Mouse (Mus musculus) embryo, embryonic 10.5 days (tissue): ENCODE data around the gene Lrp5.

Experiments
- DNase-seq: peaks from one replicate; pipeline ENCODE4 v3.0.0-alpha.2; 2015; ENCODE audit warnings: low spot score

Lrp5 gene

DNA sequence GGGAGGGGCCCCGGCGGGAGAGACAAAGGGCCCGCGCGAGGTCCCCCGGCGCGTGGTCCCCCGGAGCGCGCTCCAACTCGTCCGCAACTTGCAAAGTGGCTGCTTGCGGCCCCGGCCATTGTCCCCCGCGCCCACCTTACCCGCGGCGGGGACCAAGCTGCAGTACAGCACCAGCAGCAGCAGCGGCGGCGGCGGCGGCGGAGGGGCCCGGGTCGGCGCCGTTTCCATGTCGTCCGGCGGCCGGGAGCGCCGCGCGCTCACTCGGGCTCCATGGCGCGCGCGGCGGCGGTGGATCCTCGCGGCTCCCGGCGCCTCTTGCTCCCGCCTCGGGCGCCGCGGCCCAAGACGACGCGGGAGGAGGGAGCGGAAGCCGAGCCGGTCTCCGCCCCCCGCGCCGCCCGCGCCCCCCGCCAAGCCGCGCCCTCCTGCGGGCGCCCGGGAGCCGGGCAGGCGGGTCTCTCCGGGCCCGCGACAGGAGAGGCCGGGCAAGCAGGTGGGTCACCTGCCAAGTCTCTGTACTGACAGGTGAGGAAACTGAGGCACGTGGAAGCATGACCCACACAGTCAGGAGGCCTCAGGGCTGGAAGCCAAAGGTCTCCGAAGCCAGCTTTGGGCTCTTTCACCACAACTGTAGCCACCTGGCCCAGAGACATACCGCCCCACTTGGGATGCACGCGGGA, at the start of gene Lrp5:
Gene Lrp5, minus strand, starts transcription at position 350 of the 680 bp plus-strand sequence.
- DNase-seq, result peak; percentile 60

DNA sequence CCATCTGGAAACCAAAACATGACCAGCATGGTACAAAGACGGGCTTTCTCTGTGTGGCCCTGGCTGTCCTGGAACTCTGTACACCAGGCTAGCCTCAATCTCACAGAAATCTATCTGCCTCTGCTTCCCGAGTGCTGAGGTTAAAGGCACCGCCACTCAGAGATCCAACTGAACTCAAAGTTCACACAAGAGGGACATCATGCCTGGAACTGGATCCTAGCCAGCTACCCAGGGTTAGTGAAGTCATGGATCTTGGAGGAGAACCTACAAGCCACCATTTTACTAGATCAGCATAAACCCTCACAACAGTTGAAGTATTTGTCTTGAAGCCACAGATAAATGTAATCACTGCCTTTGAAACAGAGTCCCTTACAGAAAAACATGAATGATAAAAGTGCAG, 49.6 kb upstream of the Lrp5 start:
- DNase-seq, result no peak

DNA sequence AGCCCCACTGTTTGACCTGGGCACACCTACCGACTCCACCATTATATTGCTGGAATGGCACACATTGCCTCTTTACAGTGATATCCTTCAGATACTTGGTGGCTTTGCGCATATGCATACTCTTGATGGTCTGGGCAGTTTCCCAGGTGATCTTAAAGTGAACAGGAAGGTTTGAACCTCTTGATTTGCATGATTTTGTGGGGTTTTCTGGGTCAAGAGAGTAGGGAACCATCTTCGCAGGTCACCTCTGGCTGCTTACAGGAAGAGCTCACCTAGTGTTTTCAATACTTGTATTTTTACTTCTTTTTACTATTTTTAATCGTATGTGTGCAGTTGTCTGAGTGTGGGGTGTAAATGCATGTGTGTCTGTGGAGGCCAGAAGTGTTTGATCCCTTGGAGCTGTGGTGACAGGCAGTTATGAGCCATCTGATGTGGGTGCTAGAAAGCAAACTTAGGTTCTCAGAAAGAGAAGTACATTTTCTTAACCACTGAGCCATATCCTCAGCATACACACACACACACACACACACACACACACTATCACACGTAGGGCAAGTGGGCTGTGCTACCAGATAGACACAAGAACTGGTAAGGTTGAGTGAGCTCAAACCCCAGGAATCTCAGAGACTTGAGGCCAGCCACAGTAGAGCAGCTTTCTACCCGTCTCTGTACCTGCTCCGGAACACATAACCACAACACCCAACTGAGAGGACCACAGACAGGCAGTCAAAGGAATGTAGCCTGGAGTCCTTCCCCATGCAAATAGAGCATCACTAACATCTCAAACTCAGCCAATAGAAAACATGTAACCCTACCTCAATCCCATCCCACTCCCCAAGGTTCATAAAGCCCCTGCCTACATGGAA, 44.6 kb upstream of the Lrp5 start:
- DNase-seq, result no peak

DNA sequence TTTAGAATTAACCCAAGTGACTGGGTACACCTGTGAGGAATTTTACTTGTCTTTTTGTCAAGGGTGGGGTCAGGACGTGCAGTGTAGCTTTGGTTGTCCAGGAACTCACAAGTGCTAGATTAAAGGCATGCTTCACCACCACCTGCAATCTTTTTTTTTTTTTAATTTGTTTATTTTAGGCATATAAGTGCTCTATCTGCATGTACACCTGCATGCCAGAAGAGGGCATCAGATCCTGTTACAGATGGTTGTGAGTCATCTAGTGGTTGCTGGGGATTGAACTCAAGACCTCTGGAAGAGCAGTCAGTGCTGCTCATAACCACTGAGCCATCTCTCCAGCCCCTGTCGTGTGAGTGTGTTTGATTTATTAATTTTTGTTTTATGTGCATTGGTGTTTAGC, 42.5 kb upstream of the Lrp5 start:
- no peak for DNase-seq

DNA sequence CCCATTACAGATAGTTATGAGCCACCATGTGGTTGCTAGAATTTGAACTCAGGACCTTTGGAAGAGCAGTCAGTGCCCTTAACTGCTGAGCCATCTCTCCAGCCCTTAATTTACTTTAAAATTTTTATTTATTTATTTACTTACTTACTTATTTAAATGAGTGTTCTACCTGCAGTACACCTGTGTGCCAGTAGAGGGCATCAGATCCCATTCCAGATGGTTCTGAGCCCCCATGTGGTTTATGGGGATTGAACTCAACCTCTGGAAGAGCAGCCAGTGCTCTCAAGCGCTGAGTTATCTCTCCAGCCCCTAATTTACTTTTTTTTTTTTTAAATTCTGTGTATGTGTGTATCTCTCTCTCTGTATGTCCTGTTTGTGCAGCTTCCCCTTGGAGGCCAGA, 38.4 kb upstream of the Lrp5 start:
- peak; percentile 84 for DNase-seq

DNA sequence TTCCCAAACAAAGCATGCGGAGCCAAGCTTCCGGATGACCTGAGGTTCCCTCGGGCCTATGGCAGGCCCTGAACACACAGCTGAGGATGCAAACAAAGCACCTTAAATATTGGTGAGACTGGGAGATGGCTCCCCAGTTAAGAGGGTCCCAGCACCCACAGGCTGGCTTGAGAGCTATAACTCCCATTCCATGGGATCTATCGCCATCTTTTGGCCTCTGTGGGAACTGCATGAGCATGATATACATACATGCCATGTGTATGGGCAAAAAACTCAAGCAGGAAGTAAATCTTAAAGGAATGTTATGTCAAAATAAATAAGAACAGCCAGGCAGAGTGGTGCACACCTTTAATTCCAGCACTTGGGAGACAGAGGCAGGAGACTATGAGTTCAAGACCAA, 37.5 kb upstream of the Lrp5 start:
- DNase-seq, result peak; percentile 63

DNA sequence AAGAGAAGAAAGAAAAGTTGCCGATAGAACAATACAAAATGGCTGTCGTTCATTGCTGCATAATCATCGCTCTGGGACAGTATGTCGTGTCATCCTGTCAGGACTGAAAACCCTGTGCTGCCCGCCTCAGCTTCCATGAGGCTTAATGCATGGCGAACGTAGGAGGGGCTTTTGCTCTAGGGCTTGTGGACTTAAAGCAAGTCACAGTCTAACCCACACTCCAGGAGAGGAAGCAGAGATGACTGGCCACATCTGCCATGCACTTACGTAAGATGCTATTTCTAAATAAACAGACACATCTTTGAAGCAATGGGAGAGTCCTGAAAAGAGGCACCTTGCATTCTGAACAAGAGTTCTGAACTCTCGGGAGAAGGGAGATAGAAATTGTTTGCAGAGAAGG, 36.8 kb upstream of the Lrp5 start:
- DNase-seq, result no peak

DNA sequence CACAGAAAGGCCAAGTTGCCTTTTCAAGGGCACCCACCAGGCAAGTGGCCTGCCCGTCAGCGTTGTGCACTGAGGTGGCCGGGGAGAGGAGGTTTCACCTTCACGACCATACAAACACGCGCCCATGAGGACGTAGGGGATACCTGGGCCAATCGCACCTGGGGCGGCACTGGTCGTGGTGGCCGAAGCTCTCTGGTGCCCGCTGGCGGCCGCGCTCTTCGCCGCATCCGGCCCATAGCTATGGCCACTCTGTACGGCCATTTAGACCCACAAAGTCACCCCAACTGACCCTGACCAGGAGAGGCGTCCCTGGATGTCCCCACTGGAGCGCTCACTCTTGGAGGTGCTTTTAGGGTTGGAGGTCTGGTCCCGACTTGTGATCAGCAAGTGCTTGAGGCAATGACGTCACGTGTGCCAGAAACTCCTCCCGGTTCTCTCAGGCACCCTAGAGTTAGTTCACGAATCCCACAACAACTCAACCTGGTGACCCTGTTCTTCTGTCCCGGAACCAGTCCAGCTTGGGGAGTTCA, 33.1 kb upstream of the Lrp5 start:
- peak; percentile 65 for DNase-seq

DNA sequence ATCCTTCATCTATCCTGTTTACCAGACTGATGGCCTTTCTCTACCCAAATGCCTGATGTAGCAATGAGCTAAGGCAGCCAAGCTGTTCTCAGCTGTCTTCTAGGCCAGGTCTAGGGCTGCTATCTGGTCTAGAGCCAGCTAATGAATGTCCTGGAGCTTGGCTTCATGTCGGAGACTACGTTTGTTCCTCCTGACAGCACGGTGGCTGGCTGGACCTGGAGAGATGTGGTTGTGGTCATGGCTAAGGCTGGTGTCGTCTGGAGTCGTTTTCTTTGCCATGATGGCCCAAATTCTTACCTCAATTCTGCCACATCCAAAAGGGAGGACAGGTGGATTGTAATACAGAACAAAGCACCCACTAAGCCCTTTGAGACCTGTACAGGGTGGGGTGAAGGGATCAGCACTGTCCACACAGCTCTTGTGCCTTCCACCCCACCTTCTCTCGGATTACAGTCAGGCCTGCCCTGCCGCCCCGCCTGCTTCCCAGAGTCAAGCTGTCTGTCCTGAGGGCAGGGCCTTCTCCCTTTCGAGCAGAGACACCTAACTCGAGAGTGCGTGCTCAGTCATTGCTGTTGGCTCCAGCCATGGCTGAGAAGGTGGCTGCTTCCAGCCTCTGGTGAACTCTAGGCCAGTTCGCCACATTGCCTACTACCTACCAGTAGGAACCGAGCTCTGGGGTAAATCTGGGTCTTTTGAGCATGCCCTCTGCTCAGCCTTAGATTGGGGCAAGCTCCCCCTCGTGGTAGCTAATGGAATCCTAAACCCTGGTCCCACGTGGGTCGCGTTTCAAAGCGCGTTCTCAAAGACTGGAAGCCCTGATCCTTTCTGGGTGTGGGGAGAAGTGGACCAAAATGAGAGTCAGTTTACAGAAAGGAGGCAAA, 32.4 kb upstream of the Lrp5 start:
- DNase-seq, result peak; percentile 81

DNA sequence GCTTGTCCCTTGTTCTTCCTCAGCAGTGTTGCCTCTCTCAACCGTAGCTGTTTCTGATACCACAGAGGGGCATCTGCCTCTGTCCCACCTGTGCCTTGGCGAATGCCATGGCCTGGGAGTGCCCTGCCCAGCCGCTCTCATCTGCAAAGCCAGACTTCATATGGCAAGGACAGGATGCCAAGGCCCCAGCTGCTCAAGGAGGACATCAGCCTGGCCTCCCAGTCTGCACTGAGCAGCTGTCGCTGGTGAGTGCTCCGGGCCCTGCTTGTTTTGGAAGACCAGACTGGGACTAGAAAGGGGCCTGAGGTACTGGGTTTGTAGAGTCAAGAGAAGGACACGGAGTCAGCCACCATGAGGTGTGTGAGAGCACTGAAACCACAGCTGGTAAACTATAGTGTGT, 28.0 kb upstream of the Lrp5 start:
- no peak for DNase-seq

DNA sequence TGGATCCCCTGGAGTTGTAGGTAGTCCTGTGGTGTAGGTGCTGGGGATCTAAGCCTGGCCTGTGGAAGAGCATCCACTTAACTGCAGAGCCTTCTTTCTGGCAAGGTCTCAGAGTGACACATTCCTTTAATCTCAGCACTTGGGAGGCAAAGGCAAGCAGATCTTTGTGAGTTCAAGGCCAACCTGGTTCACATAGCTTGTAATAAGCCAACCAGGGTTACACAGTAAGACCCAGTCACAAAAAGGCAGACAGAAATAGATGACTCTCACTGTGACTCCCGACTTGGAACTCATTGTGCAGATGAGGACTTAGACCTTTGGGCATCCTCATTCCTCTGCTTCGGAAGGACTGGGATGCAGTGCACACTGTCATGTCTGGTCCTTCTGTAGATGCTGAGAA, 24.1 kb upstream of the Lrp5 start:
- no peak for DNase-seq

DNA sequence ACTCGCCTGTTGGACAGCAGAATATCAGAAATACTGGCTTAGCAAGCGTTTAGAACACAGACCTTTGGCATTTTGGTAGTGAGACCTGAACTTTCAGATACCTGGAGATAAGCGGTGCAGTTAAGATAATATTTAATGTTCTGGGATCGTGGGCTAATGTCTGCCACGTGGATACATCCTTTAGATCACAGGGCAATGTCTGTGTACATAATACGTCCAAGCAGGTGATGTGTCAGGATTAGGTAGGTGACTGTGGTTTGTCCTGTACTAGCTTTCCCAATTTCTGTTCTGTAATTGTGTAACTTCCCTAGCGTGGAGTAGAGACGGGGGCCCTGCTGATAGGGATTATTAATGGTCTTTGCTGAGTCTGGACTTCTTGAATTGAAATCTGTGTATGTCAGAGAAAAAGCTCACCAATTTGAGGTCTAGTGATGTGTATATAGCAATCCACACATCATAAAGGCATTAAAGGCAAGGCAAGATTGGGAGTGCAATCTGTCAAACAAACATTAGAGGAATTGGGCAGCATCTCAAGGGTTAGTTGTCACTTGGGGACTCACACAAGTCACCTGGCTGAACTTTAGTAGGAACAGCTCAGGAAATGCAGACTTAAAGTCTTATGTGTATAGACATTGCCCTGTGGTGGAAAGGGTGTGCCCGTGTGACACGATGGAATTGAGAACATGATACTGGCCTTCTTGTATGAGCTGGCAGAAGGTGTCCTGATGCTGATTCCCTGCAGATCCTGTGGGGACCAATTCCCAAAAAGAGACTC, 22.8 kb upstream of the Lrp5 start:
- no peak for DNase-seq

DNA sequence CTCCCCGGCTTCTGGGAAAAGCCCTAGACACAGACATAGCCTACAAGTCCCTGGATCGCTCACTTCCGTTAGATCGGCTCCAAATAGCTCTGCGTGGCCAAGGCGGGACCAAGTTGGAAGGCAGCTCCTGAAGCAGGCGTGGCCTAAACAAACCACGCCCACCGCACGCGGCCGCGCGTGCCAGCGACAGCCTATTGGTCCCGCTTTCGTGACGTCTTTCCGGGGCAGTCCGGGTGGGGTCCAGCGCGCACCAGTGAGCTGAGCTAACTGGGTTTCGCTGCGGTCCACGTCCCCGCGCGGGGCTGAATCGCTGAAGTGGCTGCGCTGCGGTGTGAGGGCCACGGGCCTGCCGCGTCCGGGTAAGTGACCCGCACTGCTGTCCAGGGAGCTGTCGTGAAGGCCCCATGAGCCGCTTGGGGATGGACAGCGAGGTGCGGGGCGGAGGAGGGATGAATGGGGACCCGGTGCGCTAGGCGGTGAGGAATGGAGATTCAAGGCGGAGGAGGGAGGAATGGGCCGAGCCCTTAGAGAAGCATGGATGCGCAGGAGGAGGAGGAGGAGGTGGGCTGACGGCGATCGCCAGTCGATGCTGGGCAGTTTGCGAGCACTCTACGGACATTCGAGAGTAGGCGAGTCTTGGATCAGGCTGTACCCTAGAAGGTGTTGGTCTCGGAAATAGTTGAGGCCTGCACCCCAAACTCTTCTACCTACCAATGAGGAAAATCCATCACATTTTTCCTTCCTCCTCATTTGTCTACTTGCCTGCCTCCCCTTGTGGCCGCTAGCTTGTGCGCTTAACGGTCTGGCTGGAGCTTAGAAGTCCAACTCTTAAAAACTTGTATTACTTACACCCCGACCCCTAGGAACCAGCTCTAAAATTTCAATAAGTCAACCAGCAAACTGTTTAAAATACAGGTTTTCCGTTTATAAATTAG, 22.0 kb upstream of the Lrp5 start, which contains the start of gene 1810055G02Rik:
Gene 1810055G02Rik, plus strand, starts transcription at position 216 of the 935 bp plus-strand sequence.
- peak; percentile 97 for DNase-seq

DNA sequence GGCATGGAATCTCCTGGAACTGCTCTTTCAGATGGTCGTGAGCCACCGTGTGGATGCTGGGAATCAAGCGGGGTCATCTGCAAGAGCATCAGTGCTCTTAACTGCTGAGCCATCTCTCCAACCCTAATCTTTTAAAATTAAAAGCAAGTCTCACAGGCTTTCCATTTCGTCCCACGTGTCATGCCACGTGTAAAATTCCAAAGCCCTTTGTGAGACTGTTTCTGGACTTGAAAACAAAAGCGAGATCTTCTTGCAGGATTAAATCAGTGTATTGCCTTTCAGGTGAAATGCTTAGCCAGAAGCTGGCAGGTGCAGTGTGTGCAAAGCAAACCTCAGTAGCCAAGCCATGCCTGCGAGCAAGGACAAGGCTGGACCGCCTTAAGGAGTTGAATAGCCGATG, 21.2 kb upstream of the Lrp5 start:
- DNase-seq, result no peak

DNA sequence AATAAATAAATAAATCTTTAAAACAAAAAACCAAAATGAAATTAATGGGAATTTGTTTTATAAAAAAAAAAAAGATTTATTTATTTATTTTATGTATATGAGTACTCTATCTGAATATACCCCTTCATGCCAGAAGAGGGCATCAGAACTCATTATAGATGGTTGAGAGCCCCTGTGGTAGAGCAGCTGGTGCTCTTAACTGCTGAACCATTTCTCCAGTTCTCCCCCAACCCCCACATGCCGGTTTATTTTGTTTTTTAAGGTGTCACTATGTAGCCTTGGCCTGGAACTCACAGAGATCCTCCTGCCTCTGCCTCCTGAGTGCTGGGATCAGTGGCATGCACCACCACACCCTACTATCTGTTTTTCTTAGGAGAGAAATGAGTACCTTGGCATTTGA, 19.9 kb upstream of the Lrp5 start:
- no peak for DNase-seq

DNA sequence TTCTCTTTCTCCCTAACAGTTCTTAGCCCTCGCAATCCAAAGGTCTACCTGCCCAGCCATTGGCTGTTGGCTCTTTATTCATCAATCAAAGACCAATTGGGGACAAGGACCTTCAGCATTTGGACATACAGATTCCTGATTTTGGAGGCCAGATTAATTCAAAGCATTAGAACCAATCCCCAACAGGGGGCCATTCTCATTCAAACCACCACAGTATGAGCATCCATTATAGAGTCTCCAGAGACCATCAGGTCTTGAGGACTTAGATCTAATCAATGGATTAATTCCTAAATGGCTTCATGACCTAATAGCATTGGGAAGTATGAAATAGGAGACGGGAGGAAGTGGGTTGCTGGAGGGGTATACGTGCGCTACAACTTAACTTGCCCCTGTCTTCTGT, 16.1 kb upstream of the Lrp5 start:
- DNase-seq, result no peak

DNA sequence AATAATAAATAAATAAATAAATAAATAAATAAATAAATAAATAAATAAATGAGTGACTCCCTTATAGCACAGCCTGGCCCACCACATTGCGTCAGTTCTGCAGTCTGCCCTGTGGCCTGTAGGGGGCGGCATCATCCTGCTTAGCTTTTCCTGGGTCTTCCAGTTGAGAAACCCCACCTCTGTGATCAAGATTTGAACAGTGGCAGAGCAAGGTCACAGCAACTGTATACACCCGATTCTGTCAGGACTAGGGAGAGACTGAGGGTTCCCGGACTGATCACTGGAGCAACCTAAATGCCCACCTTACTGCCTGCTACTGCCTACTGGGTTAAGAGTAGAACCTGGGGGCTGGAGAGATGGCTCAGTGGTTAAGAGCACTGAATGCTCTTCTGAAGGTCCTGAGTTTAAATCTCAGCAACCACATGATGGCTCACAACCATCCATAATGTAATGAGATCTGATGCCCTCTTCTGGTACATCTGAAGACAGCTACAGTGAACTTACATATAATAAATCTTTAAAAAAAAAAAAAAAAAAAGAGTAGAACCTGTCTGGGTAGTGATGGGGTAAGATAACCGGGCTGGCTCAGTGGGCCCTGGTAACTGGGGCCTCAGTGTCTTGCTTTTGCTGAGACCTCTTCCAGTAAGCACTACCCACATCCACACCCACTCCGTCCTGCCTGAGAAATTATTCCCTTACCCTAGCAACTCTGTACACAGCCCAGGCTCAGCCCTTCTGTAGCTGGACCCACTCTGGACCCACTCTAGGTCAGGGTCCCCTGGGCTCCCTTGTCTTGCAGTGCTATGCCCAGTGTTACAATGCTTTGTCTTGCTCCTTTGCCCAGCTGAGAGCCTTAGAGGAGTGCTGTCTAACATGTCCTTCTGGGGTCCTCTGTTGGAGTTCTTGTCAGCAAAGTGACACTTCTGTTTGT, 13.4 kb upstream of the Lrp5 start:
- DNase-seq, result peak; percentile 89

DNA sequence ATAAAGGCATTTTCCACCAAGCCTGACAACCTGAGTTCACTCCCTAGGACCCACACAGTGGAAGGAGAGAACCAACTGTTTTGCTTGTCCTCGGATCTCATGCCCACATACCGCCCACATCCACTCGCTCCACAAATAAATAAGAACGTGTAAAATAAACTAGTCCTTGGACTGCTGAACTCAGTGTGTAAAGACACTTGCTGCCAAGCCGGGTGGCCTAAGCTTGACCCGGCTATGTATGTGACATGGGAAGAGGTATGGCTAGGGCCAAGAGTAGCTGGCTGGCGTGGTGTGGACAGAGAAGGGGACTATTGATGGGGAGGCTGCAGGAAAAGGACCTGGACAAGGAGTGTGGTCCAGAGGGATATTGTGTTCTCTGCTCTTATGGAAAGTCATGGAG, 11.7 kb upstream of the Lrp5 start:
- no peak for DNase-seq

DNA sequence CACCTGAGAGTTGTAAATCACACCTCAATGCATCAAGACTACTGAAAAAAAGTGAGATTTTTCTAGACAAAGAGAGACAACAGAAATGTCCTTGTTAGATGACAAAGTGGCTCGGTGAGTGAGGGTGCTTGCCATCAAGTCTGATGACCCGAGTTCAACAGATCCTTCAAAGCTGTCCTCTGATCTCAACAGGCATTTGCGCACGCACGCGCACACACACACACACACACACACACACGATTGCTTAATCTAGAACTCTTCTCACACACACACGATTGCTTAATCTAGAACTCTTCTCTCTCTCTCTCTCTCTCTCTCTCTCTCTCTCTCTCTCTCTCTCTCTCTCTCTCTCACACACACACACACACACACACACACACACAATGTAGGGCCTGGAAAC, 9.6 kb upstream of the Lrp5 start:
- no peak for DNase-seq
